Mouse (Mus musculus) kidney, adult 2 months (tissue): ENCODE data around the gene Myl6b. TPM values are rescaled to one million over a fixed set of nuclear protein-coding genes. Genes with fewer than 3 reads are reported as not detected.
"Not testable (repeated sequence)": the region's sequence is repeated elsewhere in the genome, so short reads cannot be mapped to it uniquely, and the experiment has no call there.

Experiments
- DNase-seq: peaks from one replicate; pipeline ENCODE4 v3.0.0; 2021
- H3K27ac ChIP-seq: fragments of 200-500 bp; 2 replicates; pipeline ENCODE4 v1.5.1; 2012; ENCODE audit warnings: low read depth, low read length, control low read depth, inconsistent platforms; ENCODE audit not compliant: insufficient read depth
- H3K27me3 ChIP-seq: fragments of 200-500 bp; replicated peaks from 2 replicates; pipeline ENCODE4 v1.6.1; 2012; ENCODE audit warnings: mild to moderate bottlenecking, moderate library complexity, low read length, inconsistent platforms; ENCODE audit not compliant: control insufficient read depth, insufficient read depth
- H3K36me3 ChIP-seq: fragments of 200-500 bp; 2 replicates; pipeline ENCODE4 v1.6.1; 2012; ENCODE audit warnings: mild to moderate bottlenecking, moderate library complexity, low read length, inconsistent platforms; ENCODE audit not compliant: control insufficient read depth, insufficient read depth
- H3K4me1 ChIP-seq: fragments of 200-500 bp; 2 replicates; pipeline ENCODE4 v1.6.1; 2011; ENCODE audit warnings: low read length; ENCODE audit not compliant: control insufficient read depth, insufficient read depth
- H3K4me3 ChIP-seq: fragments of 200-500 bp; 2 replicates; pipeline ENCODE4 v1.5.1; 2011; ENCODE audit warnings: mild to moderate bottlenecking, low read depth, low read length, control low read depth; ENCODE audit not compliant: insufficient read depth
- CTCF ChIP-seq: fragments of 200-500 bp; conservative IDR thresholded peaks from 2 replicates; pipeline ENCODE4 v1.5.1; 2011; ENCODE audit warnings: low read depth, mild to moderate bottlenecking, control low read depth, low read length, moderate library complexity, mixed read lengths; ENCODE audit not compliant: insufficient read depth, insufficient read length
- POLR2A ChIP-seq: fragments of 200-500 bp; IDR thresholded peaks from one replicate; pipeline ENCODE4 v1.6.1; 2011; ENCODE audit warnings: low read depth, low read length, control low read depth
- WGBS: fragments of 180-500 bp; shearing (Covaris S2); methylation state at CpG from one replicate; pipeline ENCODE4 v1.1.7; 2018; 5-methylcytosine and 5-hydroxymethylcytosine counted together
- polyA plus RNA-seq: library from polyadenylated mRNA; depleted of rRNA; stranded (reverse); fragments of >200 nt; gene quantifications from 2 replicates; pipeline ENCODE4 v1.2.3, GENCODE M21; 2012

Myl6b gene
- polyA plus RNA-seq, 1 experiment: 10.6 TPM

DNA sequence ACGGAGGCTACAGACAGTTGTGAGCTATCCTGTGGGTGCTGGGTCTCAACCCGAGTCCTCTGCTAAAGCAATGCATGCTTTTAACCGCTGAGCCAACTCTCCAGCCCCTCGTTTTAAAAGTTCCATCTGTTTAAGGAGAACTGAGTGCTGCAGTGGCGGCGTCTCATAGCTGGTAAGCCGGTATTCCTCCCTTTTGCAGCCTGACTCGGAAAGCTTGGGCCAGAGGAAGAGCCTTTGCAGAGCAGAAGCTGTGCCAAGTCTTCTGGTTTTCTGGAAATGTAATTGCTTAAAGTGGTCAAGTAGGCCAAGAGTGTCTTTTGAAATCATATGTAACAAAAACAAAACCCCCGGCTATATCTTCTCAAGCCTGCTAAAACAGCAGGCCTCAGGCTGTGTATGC is 9.8 kb upstream of the Myl6b start:
- Histone ChIP-seq H3K27ac (no peak overlapping the region), H3K27me3 (no peaks in the 10 kb centered on the region), H3K4me1 (0 out of 2 replicates have a peak, but pooled peaks cover 3% of the 10 kb centered on the region), H3K4me3 (no peak overlapping the region), H3K36me3 (no peaks in the 10 kb centered on the region)
- DNase-seq: no peak
- no peak for TF ChIP-seq CTCF
- no peak for TF ChIP-seq POLR2A
- 79% methylated on average over 9 of the region's 9 CpGs for WGBS

DNA sequence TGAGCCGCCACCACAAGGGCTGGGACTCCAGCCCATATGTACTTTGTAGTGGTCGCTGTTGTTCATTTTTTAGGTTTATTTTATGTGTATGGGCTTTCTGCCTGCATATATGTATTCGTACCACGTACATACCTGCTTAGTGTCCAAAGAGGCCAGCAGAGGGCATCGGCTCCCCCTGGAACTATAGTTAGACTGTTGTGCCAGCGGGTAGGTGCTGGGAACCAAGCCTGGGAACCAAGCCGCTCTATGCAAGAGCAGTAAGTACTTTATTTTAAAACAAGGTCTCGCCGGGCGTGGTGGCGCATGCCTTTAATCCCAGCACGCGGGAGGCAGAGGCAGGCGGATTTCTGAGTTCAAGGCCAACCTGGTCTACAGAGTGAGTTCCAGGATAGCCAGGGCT is 7.5 kb upstream of the Myl6b start:
- Histone ChIP-seq H3K27me3 (no peaks in the 10 kb centered on the region), H3K4me3 (no peak overlapping the region), H3K27ac (no peak overlapping the region), H3K36me3 (no peaks in the 10 kb centered on the region), H3K4me1 (0 out of 2 replicates have a peak, but pooled peaks cover 3% of the 10 kb centered on the region)
- no peak for DNase-seq
- 96% methylated on average over 14 of the region's 14 CpGs for WGBS
- TF ChIP-seq POLR2A: no peak
- 0 out of 2 replicates have a peak, but pooled peaks have one; percentile 6 for TF ChIP-seq CTCF

DNA sequence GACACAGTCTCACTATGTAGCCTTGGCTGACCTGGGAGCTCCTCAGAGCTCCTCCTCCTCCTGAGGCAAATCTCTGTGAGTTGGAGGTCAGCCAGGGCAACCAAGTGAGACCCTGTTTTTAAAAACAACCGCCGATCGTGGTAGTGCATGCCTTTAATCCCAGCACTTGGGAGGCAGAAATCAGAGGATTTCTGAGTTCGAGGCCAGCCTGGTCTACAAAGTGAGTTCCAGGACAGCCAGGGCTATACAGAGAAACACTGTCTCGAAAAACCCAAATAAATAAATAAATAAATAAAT is 6.8 kb upstream of the Myl6b start:
- DNase-seq: peak; percentile 53
- 48% methylated on average over 5 of the region's 5 CpGs for WGBS
- not testable (repeated sequence) for H3K4me3 ChIP-seq

DNA sequence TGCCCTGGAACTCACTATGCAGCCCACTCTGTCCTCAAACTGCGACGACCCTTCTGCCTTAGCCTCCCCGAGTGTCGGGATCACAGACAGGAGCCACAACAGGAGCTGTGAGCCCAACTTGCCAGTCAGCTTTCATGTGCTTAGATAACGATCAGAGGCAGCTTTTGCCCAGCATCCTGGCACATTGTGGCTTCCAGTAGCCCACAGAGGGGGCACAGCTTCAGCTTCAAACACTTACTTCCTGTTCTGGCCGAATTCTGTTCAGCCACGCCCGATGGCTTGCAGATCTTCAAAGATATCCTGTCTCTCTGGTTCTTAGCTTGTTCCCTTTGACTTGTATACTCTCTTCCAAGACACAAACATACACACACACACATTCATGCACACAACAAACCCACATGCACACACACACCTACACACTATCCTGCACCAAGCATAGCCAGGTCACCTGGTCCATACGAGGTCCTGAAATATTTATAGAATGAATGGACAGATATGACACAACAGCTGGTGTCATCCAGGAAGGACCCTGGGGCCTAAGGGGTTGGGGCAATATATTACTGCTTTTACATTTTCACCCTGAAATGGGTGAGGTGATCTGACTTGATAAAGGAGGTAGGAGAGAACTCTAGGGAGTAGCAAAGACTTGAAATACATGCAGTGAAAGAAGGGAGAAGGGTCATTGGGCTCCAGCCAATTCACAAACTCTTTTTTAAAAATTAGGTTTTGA is 6.3 kb upstream of the Myl6b start:
- 57% methylated on average over 9 of the region's 9 CpGs for WGBS
- Histone ChIP-seq H3K27me3 (no peaks in the 10 kb centered on the region), H3K36me3 (no peaks in the 10 kb centered on the region), H3K27ac (peak overlapping the region; percentile 42), H3K4me1 (0 out of 2 replicates have a peak, but pooled peaks cover 3% of the 10 kb centered on the region), H3K4me3 (no peak overlapping the region)
- TF ChIP-seq CTCF (no peak), POLR2A (no peak)
- no peak for DNase-seq

More for the DNA sequence above, 6.8 kb upstream of the Myl6b start:
- not testable (repeated sequence) for H3K4me1 ChIP-seq, H3K27ac ChIP-seq, H3K36me3 ChIP-seq, H3K27me3 ChIP-seq

DNA sequence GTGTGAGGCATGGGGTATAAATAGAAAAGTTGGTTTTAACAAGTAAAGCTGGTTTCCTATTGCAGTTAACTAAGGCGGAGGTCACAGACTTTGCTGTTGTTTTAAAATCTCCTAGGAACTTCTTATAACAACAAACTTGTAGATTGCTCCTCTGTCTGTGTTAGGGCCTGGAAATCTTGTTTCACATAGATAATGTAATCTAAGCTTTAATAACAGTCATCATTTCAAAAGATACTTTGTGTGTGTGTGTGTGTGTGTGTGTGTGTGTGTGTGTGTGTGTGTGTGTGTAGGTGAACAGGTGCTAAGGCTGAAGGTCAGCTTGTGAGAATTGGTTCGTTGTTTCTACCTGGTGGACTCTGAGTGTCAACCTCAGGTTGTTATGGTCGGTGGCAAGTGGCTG is 5.5 kb upstream of the Myl6b start:
- no peak for TF ChIP-seq CTCF
- no peak for TF ChIP-seq POLR2A
- 0 out of 2 replicates have a peak, but pooled peaks cover 3% of the 10 kb centered on the region for H3K4me1 ChIP-seq
- H3K4me3 ChIP-seq: no peak overlapping the region

DNA sequence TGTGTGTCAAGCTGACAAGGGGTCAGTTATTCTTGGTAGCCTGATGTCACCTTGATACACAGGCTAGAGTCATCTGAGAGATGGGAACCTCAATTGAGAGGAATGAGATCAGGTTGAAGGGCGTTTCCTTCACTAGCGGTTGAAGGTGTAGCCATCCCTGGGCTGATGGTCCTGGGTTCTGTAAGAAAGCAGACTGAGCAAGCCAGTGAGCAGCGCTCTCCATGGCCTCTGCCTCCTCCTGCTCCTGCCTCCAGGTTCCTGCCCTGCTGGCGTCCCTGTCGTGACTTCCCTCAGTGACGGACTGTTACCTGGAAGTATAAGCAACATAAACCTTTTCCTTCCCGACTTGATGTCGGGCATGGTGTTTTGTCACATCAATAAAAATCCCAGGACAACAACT is 5.0 kb upstream of the Myl6b start:
- Histone ChIP-seq H3K36me3 (no peaks in the 10 kb centered on the region), H3K4me1 (0 out of 2 replicates have a peak, but pooled peaks cover 3% of the 10 kb centered on the region), H3K27ac (no peak overlapping the region), H3K4me3 (no peak overlapping the region), H3K27me3 (no peaks in the 10 kb centered on the region)
- no peak for DNase-seq
- WGBS: 83% methylated on average over 8 of the region's 8 CpGs
- no peak for TF ChIP-seq CTCF
- no peak for TF ChIP-seq POLR2A

More for the DNA sequence above, 5.5 kb upstream of the Myl6b start:
- no peak for DNase-seq
- H3K36me3 ChIP-seq: no peaks in the 10 kb centered on the region
- no peaks in the 10 kb centered on the region for H3K27me3 ChIP-seq
- WGBS: 56% methylated on average over 3 of the region's 3 CpGs
- H3K27ac ChIP-seq: peak overlapping the region; percentile 5; the same call in 1 of the 2 replicates

DNA sequence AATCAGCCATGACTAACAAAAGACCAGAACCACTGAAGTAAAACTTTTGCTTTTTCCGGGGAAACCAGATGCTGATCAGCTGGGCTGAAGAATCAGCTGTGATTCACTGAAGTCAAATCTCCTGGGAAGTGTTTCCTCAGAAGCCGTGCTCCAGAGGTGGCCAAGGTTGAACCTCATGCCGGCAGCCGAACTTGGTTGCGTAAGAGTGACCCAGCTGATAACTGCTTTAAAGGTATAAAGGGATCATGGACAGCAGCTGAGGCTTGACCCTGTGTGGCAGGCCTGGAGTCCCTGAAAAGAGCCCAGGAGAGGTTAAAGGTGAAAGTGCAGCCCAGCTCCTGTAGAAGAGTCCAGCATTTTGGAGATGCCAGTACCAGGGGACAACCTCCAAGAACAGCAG is 3.9 kb upstream of the Myl6b start:
- Histone ChIP-seq H3K27ac (no peak overlapping the region), H3K36me3 (no peaks in the 10 kb centered on the region), H3K4me1 (peaks cover 8% of the 10 kb centered on the region; the same call in 1 of the 2 replicates), H3K27me3 (no peaks in the 10 kb centered on the region), H3K4me3 (no peak overlapping the region)
- DNase-seq: peak; percentile 52
- TF ChIP-seq POLR2A: no peak
- no peak for TF ChIP-seq CTCF
- WGBS: 53% methylated on average over 5 of the region's 5 CpGs
